Comparison of ENCODE assay signal across 8 mouse cellular contexts in the genomic region with DNA sequence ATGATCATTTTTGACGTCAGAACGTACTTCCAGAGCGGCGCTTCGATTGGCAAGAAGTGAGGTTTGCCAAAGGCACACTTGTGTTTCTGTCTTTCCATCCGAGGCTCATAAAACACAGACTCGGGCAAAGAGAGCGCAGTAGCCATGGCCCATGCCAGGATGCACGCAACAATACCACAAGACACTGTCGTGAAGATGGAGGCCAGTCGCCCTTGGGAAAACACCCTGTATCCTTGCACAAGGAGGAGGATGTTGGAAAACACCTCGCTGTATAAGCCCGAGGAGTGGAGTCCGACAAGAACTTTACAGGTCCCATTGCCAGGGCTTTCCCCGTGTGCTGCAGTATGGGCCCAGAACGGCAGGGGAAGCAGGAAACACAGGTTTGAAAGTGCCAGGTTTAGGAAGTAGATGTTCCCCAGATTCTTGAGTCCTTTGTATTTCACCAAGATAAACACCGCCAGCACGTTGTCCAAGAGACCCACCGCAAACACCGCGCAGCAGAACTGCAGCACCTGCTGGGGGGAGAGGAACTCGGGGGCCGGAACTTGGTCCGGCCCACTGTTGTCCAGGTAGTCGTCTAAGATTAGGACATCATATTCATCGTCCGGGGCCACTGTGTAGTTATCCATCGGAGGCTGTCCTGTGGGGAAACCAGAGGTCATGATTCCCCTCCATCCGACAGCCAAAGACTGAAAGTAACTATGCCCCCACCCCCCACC. TPM values are rescaled to one million over a fixed set of nuclear protein-coding genes. Genes with fewer than 3 reads are reported as not detected.
A peak's percentile ranks its signal among the peaks of the same experiment; 100 is the strongest.
DNase-seq lines count a peak whose midpoint lies in the region; ATAC-seq and TF ChIP-seq lines count a peak whose summit lies in the region.

No protein-coding gene starts in this region.

- no peak for TF ChIP-seq POLR2A in bone marrow, adult 2 months (IDR thresholded peaks at IDR 0.05; ENCODE audit: borderline replicate concordance, control insufficient read depth, low read depth, low read length)

- 64% methylated on average over 29 of the region's 29 CpGs for WGBS in kidney, embryonic 15.5 days
- WGBS in bone marrow, adult 2 months, result 16% methylated on average over 29 of the region's 29 CpGs
- 80% methylated on average over 29 of the region's 29 CpGs for WGBS in hindbrain, embryonic 12.5 days
- 29% methylated on average over 29 of the region's 29 CpGs for WGBS in macrophage (ENCODE audit: missing documents)

- H3K27me3 ChIP-seq in kidney, embryonic 15.5 days, result 0 out of 2 replicates have a peak, but pooled peaks cover 3% of the 10 kb centered on the region
- H3K27me3 ChIP-seq in hindbrain, embryonic 12.5 days, result no peaks in the 10 kb centered on the region

- DNase-seq in kidney, postnatal 4 days, result no peak
- no peak for DNase-seq in cerebellum, adult 9-11 months
- DNase-seq in retina, postnatal 1 day, result no peak
- DNase-seq in frontal cortex, postnatal 14 days (ENCODE audit: low spot score in 2 of 2), result no peak

- ATAC-seq in kidney, embryonic 15.5 days (replicated peaks; ENCODE audit: low FRiP score), result no peak
- no peak for ATAC-seq in hindbrain, embryonic 12.5 days (ENCODE audit: low FRiP score)

- H3K27ac ChIP-seq in kidney, embryonic 15.5 days, result 0 out of 2 replicates have a peak overlapping the region, but pooled peaks have one; percentile 56
- H3K27ac ChIP-seq in bone marrow, adult 2 months (ENCODE audit: control insufficient read depth, insufficient read depth, low read depth, low read length, poor library complexity), result peak overlapping the region; percentile 75
- H3K27ac ChIP-seq in hindbrain, embryonic 12.5 days, result no peak overlapping the region
- H3K27ac ChIP-seq in macrophage, result 0 out of 2 replicates have a peak overlapping the region, but pooled peaks have one; percentile 72

- peak overlapping the region; percentile 49 for H3K4me3 ChIP-seq in kidney, embryonic 15.5 days (replicated peaks)
- peak overlapping the region; percentile 82 for H3K4me3 ChIP-seq in bone marrow, adult 2 months (replicated peaks; ENCODE audit: control insufficient read depth, low read depth, low read length)
- H3K4me3 ChIP-seq in hindbrain, embryonic 12.5 days, result peak overlapping the region; percentile 10; the same call in 1 of the 2 replicates
- peak overlapping the region; percentile 66 for H3K4me3 ChIP-seq in macrophage (ENCODE audit: inconsistent target)

- H3K36me3 ChIP-seq in kidney, embryonic 15.5 days, result no peaks in the 10 kb centered on the region
- H3K36me3 ChIP-seq in hindbrain, embryonic 12.5 days, result no peaks in the 10 kb centered on the region
- 0 out of 2 replicates have a peak, but pooled peaks cover 3% of the 10 kb centered on the region for H3K36me3 ChIP-seq in macrophage (ENCODE audit: inconsistent target)

- no peak; the same call in 1 of the 2 replicates for TF ChIP-seq CTCF in bone marrow, adult 2 months (IDR thresholded peaks at IDR 0.05; ENCODE audit: control insufficient read depth, insufficient read depth, low read length)

- no peaks in the 10 kb centered on the region for H3K9me3 ChIP-seq in kidney, embryonic 15.5 days (replicated peaks)
- H3K9me3 ChIP-seq in hindbrain, embryonic 12.5 days (replicated peaks), result no peaks in the 10 kb centered on the region

- peaks cover 15% of the 10 kb centered on the region; the same call in 1 of the 2 replicates for H3K79me2 ChIP-seq in macrophage (ENCODE audit: inconsistent target)

- H3K9ac ChIP-seq in kidney, embryonic 15.5 days, result peak overlapping the region; percentile 31; the same call in 1 of the 2 replicates
- H3K9ac ChIP-seq in hindbrain, embryonic 12.5 days, result no peak overlapping the region

- peak overlapping the region; percentile 75 for H3K4me2 ChIP-seq in kidney, embryonic 15.5 days
- H3K4me2 ChIP-seq in hindbrain, embryonic 12.5 days (replicated peaks), result peak overlapping the region; percentile 39

- H3K4me1 ChIP-seq in kidney, embryonic 15.5 days, result peaks cover 24% of the 10 kb centered on the region
- peaks cover 2% of the 10 kb centered on the region; the same call in 1 of the 2 replicates for H3K4me1 ChIP-seq in bone marrow, adult 2 months (ENCODE audit: control insufficient read depth, insufficient read depth, low read length)
- no peaks in the 10 kb centered on the region for H3K4me1 ChIP-seq in hindbrain, embryonic 12.5 days

RNA-seq across cellular contexts. Expression of gene Ccrl2, which starts 1.4 kb away (rescaled TPM):
- polyA plus RNA-seq in kidney, embryonic 15.5 days (2015; fragmentation: Nextera tagmentation; extraction: Ambion mirVana), result 1.3 TPM in 2 replicates
- 9.2 and 10.4 TPM in 2 replicates for polyA plus RNA-seq in bone marrow, adult 2 months (2011; ENCODE audit: insufficient read depth, insufficient read length, low replicate concordance, missing spikeins)
- polyA plus RNA-seq in hindbrain, embryonic 12.5 days (2016; fragmentation: Nextera tagmentation; extraction: Ambion mirVana), result 0.97 and 1.4 TPM in 2 replicates
- 100 to 1,000 TPM in 13 of 26 experiments, 10 to 100 TPM in 12, 1 to 10 TPM in 1; 4.7 to 335 (median 104) TPM for total RNA-seq in macrophage (2018; cell fraction: chromatin; rRNA removed)
- 100 to 1,000 TPM in 18 of 26 experiments, 10 to 100 TPM in 8; 20.3 to 945 (median 250) TPM for total RNA-seq in macrophage (2018; cell fraction: cytosol; rRNA removed)
- total RNA-seq in macrophage (2018; cell fraction: nucleus; rRNA removed), result 100 to 1,000 TPM in 20 of 26 experiments, 10 to 100 TPM in 6; 11.1 to 700 (median 492) TPM
- polyA plus RNA-seq in macrophage (2018), result 9.4 to 36.5 TPM (median 19.8 TPM) in 3 replicates

RNA-seq across cellular contexts. Expression of gene Ltf, which starts 36.9 kb away (rescaled TPM):
- polyA plus RNA-seq in kidney, embryonic 15.5 days (2015; fragmentation: Nextera tagmentation; extraction: Ambion mirVana), result 2.7 and 3.7 TPM in 2 replicates
- polyA plus RNA-seq in bone marrow, adult 2 months (2011; ENCODE audit: insufficient read depth, insufficient read length, low replicate concordance, missing spikeins), result 633 and 1,953 TPM in 2 replicates
- polyA plus RNA-seq in hindbrain, embryonic 12.5 days (2016; fragmentation: Nextera tagmentation; extraction: Ambion mirVana), result 1.8 and 2.4 TPM in 2 replicates
- total RNA-seq in macrophage (2018; cell fraction: chromatin; rRNA removed), result 1 to 10 TPM in 3 of 26 experiments, under 1 TPM in 2, not detected in 21; 0.55 to 4.6 (median 1.3) TPM
- total RNA-seq in macrophage (2018; cell fraction: cytosol; rRNA removed), result 1 to 10 TPM in 13 of 26 experiments, under 1 TPM in 12, not detected in 1; 0.11 to 7.7 (median 1.1) TPM
- total RNA-seq in macrophage (2018; cell fraction: nucleus; rRNA removed), result 10 to 100 TPM in 1 of 26 experiments, 1 to 10 TPM in 19, under 1 TPM in 4, not detected in 2; 0.24 to 10.7 (median 2.4) TPM
- polyA plus RNA-seq in macrophage (2018), result 1.6 to 15.3 TPM (median 4.9 TPM) in 3 replicates

Comparison
In these comparisons a context has a peak if more than half of its experiments do, and no peak if none do; other contexts are left out.
1. H3K4me3 ChIP-seq: peak in every context shown above with its lines; median percentile 82 in bone marrow, adult 2 months; 66 in macrophage; 49 in kidney, embryonic 15.5 days; 10 in hindbrain, embryonic 12.5 days.
2. RNA of gene Ltf, which starts 36.9 kb away (polyA plus RNA-seq): 633 to 1,953 TPM in bone marrow, adult 2 months; 1.6 to 15.3 TPM in macrophage, 2.7 to 3.7 TPM in kidney, embryonic 15.5 days and 1.8 to 2.4 TPM in hindbrain, embryonic 12.5 days; every median in the first group is over 10 times any median in the second.